Mouse (Mus musculus) neural tube, embryonic 11.5 days (tissue): ENCODE measurements at regions not wholly inside any gene's neighbourhood (a gene's known extent, or its start where the extent isn't known, plus 50 kb on each side); places are given as distances from the start of the nearest gene placed in this dataset.

Experiments
- ATAC-seq: fragments of 200-750 bp; cut with Nextera tagmentation; 2 replicates; pipeline ENCODE4 v1.8.0; 2017; ENCODE audit warnings: moderate number of reproducible peaks, mild to moderate bottlenecking, moderate TSS enrichment, moderate library complexity; ENCODE audit not compliant: insufficient read depth, low FRiP score, low TSS enrichment
- DNase-seq: peaks from one replicate; pipeline ENCODE4 v3.0.0-alpha.2; 2015; ENCODE audit warnings: low spot score
- H3K27ac ChIP-seq: fragments of 300-500 bp; sonication (generic); 2 replicates; pipeline ENCODE4 v1.5.1; 2014; ENCODE audit warnings: low read depth, mild to moderate bottlenecking, low read length
- H3K27me3 ChIP-seq: fragments of 300-500 bp; sonication (generic); 2 replicates; pipeline ENCODE4 v1.6.1; 2014; ENCODE audit warnings: mild to moderate bottlenecking, low read length, mixed read lengths; ENCODE audit not compliant: control insufficient read depth, insufficient read depth
- H3K36me3 ChIP-seq: fragments of 300-500 bp; sonication (generic); 2 replicates; pipeline ENCODE4 v1.6.1; 2014; ENCODE audit warnings: mild to moderate bottlenecking, low read length, moderate library complexity, mixed read lengths; ENCODE audit not compliant: control insufficient read depth, insufficient read depth
- H3K4me1 ChIP-seq: fragments of 300-500 bp; sonication (generic); 2 replicates; pipeline ENCODE4 v1.6.1; 2014; ENCODE audit warnings: low read length, mixed read lengths; ENCODE audit not compliant: control insufficient read depth, insufficient read depth
- H3K4me2 ChIP-seq: fragments of 300-500 bp; sonication (generic); 2 replicates; pipeline ENCODE4 v1.6.1; 2014; ENCODE audit warnings: low read depth, mild to moderate bottlenecking, moderate library complexity
- H3K4me3 ChIP-seq: fragments of 300-500 bp; sonication (generic); 2 replicates; pipeline ENCODE4 v1.5.1; 2014; ENCODE audit warnings: low read depth, low read length
- H3K9ac ChIP-seq: fragments of 300-500 bp; sonication (generic); 2 replicates; pipeline ENCODE4 v1.6.1; 2014; ENCODE audit warnings: mild to moderate bottlenecking, low read length
- H3K9me3 ChIP-seq: fragments of 300-500 bp; sonication (generic); 2 replicates; pipeline ENCODE4 v1.6.1; 2016; ENCODE audit warnings: low read length; ENCODE audit not compliant: control insufficient read depth
- WGBS: fragments of 180-500 bp; shearing (Covaris S2); extraction: QIAGEN DNeasy Blood & Tissue Kit; methylation state at CpG from one replicate; pipeline ENCODE4 v1.1.7; 2014; 5-methylcytosine and 5-hydroxymethylcytosine counted together

GRCm38 (mm10) chr10:23004768-23005167 lies 184.8 kb upstream of the Tcf21 start:
- H3K9ac ChIP-seq, result no peak overlapping the region
- 83% methylated on average over 1 of the region's 1 CpGs for WGBS
- H3K27me3 ChIP-seq, result no peaks in the 10 kb centered on the region
- H3K9me3 ChIP-seq, result no peaks in the 10 kb centered on the region
- no peak overlapping the region for H3K4me3 ChIP-seq
- ATAC-seq (no peak), DNase-seq (no peak)
- no peaks in the 10 kb centered on the region for H3K4me1 ChIP-seq
- H3K27ac ChIP-seq, result no peak overlapping the region
- H3K4me2 ChIP-seq, result no peak overlapping the region
- H3K36me3 ChIP-seq, result no peaks in the 10 kb centered on the region

GRCm38 (mm10) chr10:23003686-23004085 lies 183.7 kb upstream of the Tcf21 start:
- H3K4me2 ChIP-seq, result no peak overlapping the region

GRCm38 (mm10) chr10:22998561-22998960 lies 178.6 kb upstream of the Tcf21 start:
- H3K27me3 ChIP-seq, result no peaks in the 10 kb centered on the region

More at GRCm38 (mm10) chr10:23003686-23004085, 183.7 kb upstream of the Tcf21 start:
- Histone ChIP-seq H3K9me3 (no peaks in the 10 kb centered on the region), H3K4me3 (no peak overlapping the region), H3K4me1 (no peaks in the 10 kb centered on the region), H3K9ac (no peak overlapping the region), H3K27ac (no peak overlapping the region), H3K27me3 (no peaks in the 10 kb centered on the region), H3K36me3 (no peaks in the 10 kb centered on the region)
- DNase-seq (no peak), ATAC-seq (no peak)

GRCm38 (mm10) chr10:22997571-22997970 lies 177.6 kb upstream of the Tcf21 start:
- ATAC-seq, result no peak
- H3K36me3 ChIP-seq, result no peaks in the 10 kb centered on the region
- H3K4me3 ChIP-seq, result no peak overlapping the region
- no peaks in the 10 kb centered on the region for H3K27me3 ChIP-seq
- H3K9ac ChIP-seq, result no peak overlapping the region
- no peaks in the 10 kb centered on the region for H3K4me1 ChIP-seq
- H3K4me2 ChIP-seq, result no peak overlapping the region
- H3K27ac ChIP-seq, result no peak overlapping the region
- 90% methylated on average over 5 of the region's 5 CpGs for WGBS
- H3K9me3 ChIP-seq, result no peaks in the 10 kb centered on the region
- DNase-seq, result no peak

More at GRCm38 (mm10) chr10:22998561-22998960, 178.6 kb upstream of the Tcf21 start:
- Histone ChIP-seq H3K9ac (no peak overlapping the region), H3K27ac (no peak overlapping the region), H3K4me2 (no peak overlapping the region), H3K4me3 (no peak overlapping the region), H3K4me1 (no peaks in the 10 kb centered on the region), H3K36me3 (no peaks in the 10 kb centered on the region), H3K9me3 (no peaks in the 10 kb centered on the region)
- ATAC-seq (no peak), DNase-seq (no peak)
- whole genome bisulfite sequencing, result 85% methylated on average over 2 of the region's 2 CpGs

- Histone ChIP-seq H3K4me1 (no peaks in the 10 kb centered on the region), H3K9ac (no peak overlapping the region), H3K4me3 (no peak overlapping the region), H3K27ac (no peak overlapping the region), H3K4me2 (no peak overlapping the region), H3K27me3 (no peaks in the 10 kb centered on the region), H3K36me3 (no peaks in the 10 kb centered on the region), H3K9me3 (no peaks in the 10 kb centered on the region)
- WGBS, result 84% methylated on average over 3 of the region's 3 CpGs
- no peak for ATAC-seq
- DNase-seq, result no peak
These were observed 173.2 kb upstream of the Tcf21 start for GRCm38 (mm10) chr10:22993158-22993557.

- no peak overlapping the region for H3K4me3 ChIP-seq
- no peaks in the 10 kb centered on the region for H3K4me1 ChIP-seq
- 65% methylated on average over 6 of the region's 6 CpGs for WGBS
- H3K27me3 ChIP-seq, result no peaks in the 10 kb centered on the region
- H3K36me3 ChIP-seq, result no peaks in the 10 kb centered on the region
- H3K9me3 ChIP-seq, result no peaks in the 10 kb centered on the region
- H3K27ac ChIP-seq, result no peak overlapping the region
- no peak for ATAC-seq
- H3K4me2 ChIP-seq, result no peak overlapping the region
- no peak for DNase-seq
- H3K9ac ChIP-seq, result no peak overlapping the region
These were observed 161.8 kb upstream of the Tcf21 start for GRCm38 (mm10) chr10:22981798-22982197.

- H3K27ac ChIP-seq, result no peak overlapping the region
- H3K4me3 ChIP-seq, result no peak overlapping the region
- DNase-seq (no peak), ATAC-seq (no peak)
- no peak overlapping the region for H3K9ac ChIP-seq
- H3K4me1 ChIP-seq, result no peaks in the 10 kb centered on the region
- no peaks in the 10 kb centered on the region for H3K36me3 ChIP-seq
- no peaks in the 10 kb centered on the region for H3K27me3 ChIP-seq
- no peak overlapping the region for H3K4me2 ChIP-seq
- WGBS, result 90% methylated on average over 7 of the region's 7 CpGs
- no peaks in the 10 kb centered on the region for H3K9me3 ChIP-seq
These were observed 158.5 kb upstream of the Tcf21 start for GRCm38 (mm10) chr10:22978442-22978841.

- no peak overlapping the region for H3K9ac ChIP-seq
- no peaks in the 10 kb centered on the region for H3K4me1 ChIP-seq
- no peak overlapping the region for H3K4me2 ChIP-seq
- ATAC-seq (no peak), DNase-seq (no peak)
- WGBS, result 89% methylated on average over 7 of the region's 7 CpGs
- H3K36me3 ChIP-seq, result no peaks in the 10 kb centered on the region
- H3K9me3 ChIP-seq, result no peaks in the 10 kb centered on the region
- no peak overlapping the region for H3K4me3 ChIP-seq
- H3K27me3 ChIP-seq, result no peaks in the 10 kb centered on the region
- no peak overlapping the region for H3K27ac ChIP-seq
These were observed 137.0 kb upstream of the Tcf21 start for GRCm38 (mm10) chr10:22956956-22957355.

- Histone ChIP-seq H3K4me1 (no peaks in the 10 kb centered on the region), H3K27me3 (no peaks in the 10 kb centered on the region), H3K27ac (no peak overlapping the region), H3K36me3 (no peaks in the 10 kb centered on the region), H3K4me3 (no peak overlapping the region), H3K4me2 (no peak overlapping the region), H3K9ac (no peak overlapping the region), H3K9me3 (no peaks in the 10 kb centered on the region)
- WGBS, result 64% methylated on average over 6 of the region's 6 CpGs
- DNase-seq (no peak), ATAC-seq (no peak)
These were observed 133.3 kb upstream of the Tcf21 start for GRCm38 (mm10) chr10:22953283-22953682.
